Mouse (Mus musculus) megakaryocyte, embryonic 14.5 days (primary cell): ENCODE data around the gene Zfp936.
"Not testable (repeated sequence)": the region's sequence is repeated elsewhere in the genome, so short reads cannot be mapped to it uniquely, and the experiment has no call there.

Source experiments
- FLI1 ChIP-seq: IDR thresholded peaks from 2 replicates; pipeline ENCODE4 v1.6.1; 2012; ENCODE audit warnings: low read length, inconsistent platforms, mixed read lengths
- GATA1 ChIP-seq: IDR thresholded peaks from 3 replicates; pipeline ENCODE4 v1.6.1; 2012; ENCODE audit warnings: mixed read lengths, low read length, inconsistent platforms, borderline replicate concordance

- TF ChIP-seq FLI1, GATA1: not testable (repeated sequence)
These were observed 99.8 kb downstream of the Zfp936 start for GRCm38 (mm10) chr7:43213781-43214180.
